Mouse (Mus musculus) large intestine, adult 2 months (tissue): Measurements from ENCODE around the gene Emc7. TPM values are rescaled to one million over a fixed set of nuclear protein-coding genes. Genes with fewer than 3 reads are reported as not detected.
"Not testable (repeated sequence)": the region's sequence is repeated elsewhere in the genome, so short reads cannot be mapped to it uniquely, and the experiment has no call there.

Experiments
- DNase-seq: peaks from one replicate; pipeline ENCODE4 v3.0.0-alpha.2; 2012; ENCODE audit warnings: low read depth, low spot score
- WGBS: fragments of 180-500 bp; shearing (Covaris S2); methylation state at CpG from one replicate; pipeline ENCODE4 v1.1.7; 2018; 5-methylcytosine and 5-hydroxymethylcytosine counted together
- polyA plus RNA-seq: library from polyadenylated mRNA; depleted of rRNA; stranded (reverse); fragments of >200 nt; gene quantifications from 2 replicates; pipeline ENCODE4 v1.2.3, GENCODE M21; 2012; rRNA removed

Emc7 gene
- polyA plus RNA-seq = 6.4 and 6.6 TPM in 2 replicates

GRCm38 (mm10) chr2:112454862-112455564 is at the start of gene Emc7:
Gene Emc7 (plus strand): TSS chr2:112454997.
- under 1% methylated on average over 49 of the region's 49 CpGs for WGBS

GRCm38 (mm10) chr2:112407030-112407429 is 47.8 kb upstream of the Emc7 start:
- WGBS = 80% methylated on average over 3 of the region's 3 CpGs
- no peak for DNase-seq

More at GRCm38 (mm10) chr2:112454862-112455564, at the start of gene Emc7:
- peak; percentile 82 for DNase-seq

GRCm38 (mm10) chr2:112425308-112425707 is 29.5 kb upstream of the Emc7 start:
- WGBS = 79% methylated on average over 3 of the region's 3 CpGs
- DNase-seq = no peak

- WGBS = 92% methylated on average over 3 of the region's 3 CpGs
Measured at GRCm38 (mm10) chr2:112428534-112428933, 26.3 kb upstream of the Emc7 start.

GRCm38 (mm10) chr2:112429665-112430064 is 25.1 kb upstream of the Emc7 start:
- 81% methylated on average over 4 of the region's 4 CpGs for WGBS
- no peak for DNase-seq

More at GRCm38 (mm10) chr2:112428534-112428933, 26.3 kb upstream of the Emc7 start:
- not testable (repeated sequence) for DNase-seq

- WGBS = 40% methylated on average over 5 of the region's 5 CpGs
- DNase-seq = no peak
Measured at GRCm38 (mm10) chr2:112430403-112430802, 24.4 kb upstream of the Emc7 start.

GRCm38 (mm10) chr2:112432523-112432922 is 22.3 kb upstream of the Emc7 start:
- no peak for DNase-seq
- WGBS = 84% methylated on average over 2 of the region's 2 CpGs

- DNase-seq = no peak
- 37% methylated on average over 2 of the region's 2 CpGs for WGBS
Measured at GRCm38 (mm10) chr2:112433359-112433758, 21.4 kb upstream of the Emc7 start.

- DNase-seq = no peak
- WGBS = 74% methylated on average over 4 of the region's 4 CpGs
Measured at GRCm38 (mm10) chr2:112436292-112436691, 18.5 kb upstream of the Emc7 start.

GRCm38 (mm10) chr2:112437589-112437988 is 17.2 kb upstream of the Emc7 start:
- WGBS = 79% methylated on average over 2 of the region's 2 CpGs
- no peak for DNase-seq

- no peak for DNase-seq
- WGBS = 57% methylated on average over 2 of the region's 2 CpGs
Measured at GRCm38 (mm10) chr2:112443491-112443890, 11.3 kb upstream of the Emc7 start.

GRCm38 (mm10) chr2:112445511-112445910 is 9.3 kb upstream of the Emc7 start:
- no peak for DNase-seq

- not testable (repeated sequence) for DNase-seq
- WGBS = 62% methylated on average over 4 of the region's 4 CpGs
Measured at GRCm38 (mm10) chr2:112448046-112448445, 6.8 kb upstream of the Emc7 start.

- DNase-seq = no peak
Measured at GRCm38 (mm10) chr2:112448510-112449059, 6.2 kb upstream of the Emc7 start.

GRCm38 (mm10) chr2:112449597-112450296 is 5.0 kb upstream of the Emc7 start:
- 26% methylated on average over 4 of the region's 4 CpGs for WGBS
- no peak for DNase-seq

GRCm38 (mm10) chr2:112452513-112452912 is 2.3 kb upstream of the Emc7 start:
- DNase-seq = not testable (repeated sequence)

- DNase-seq = no peak
Measured at GRCm38 (mm10) chr2:112454125-112454861, 504 bp upstream of the Emc7 start.

GRCm38 (mm10) chr2:112460557-112460956 is 5.8 kb downstream of the Emc7 start:
- WGBS = 86% methylated on average over 3 of the region's 3 CpGs
- no peak for DNase-seq

More at GRCm38 (mm10) chr2:112454125-112454861, 504 bp upstream of the Emc7 start:
- WGBS = 28% methylated on average over 17 of the region's 17 CpGs

- no peak for DNase-seq
Measured at GRCm38 (mm10) chr2:112469542-112469941, 14.7 kb downstream of the Emc7 start.

GRCm38 (mm10) chr2:112470961-112471381 is 16.2 kb downstream of the Emc7 start:
- 75% methylated on average over 5 of the region's 5 CpGs for WGBS
- DNase-seq = no peak
